Mouse (Mus musculus): ENCODE measurements around the gene Abhd14a.

DNA sequence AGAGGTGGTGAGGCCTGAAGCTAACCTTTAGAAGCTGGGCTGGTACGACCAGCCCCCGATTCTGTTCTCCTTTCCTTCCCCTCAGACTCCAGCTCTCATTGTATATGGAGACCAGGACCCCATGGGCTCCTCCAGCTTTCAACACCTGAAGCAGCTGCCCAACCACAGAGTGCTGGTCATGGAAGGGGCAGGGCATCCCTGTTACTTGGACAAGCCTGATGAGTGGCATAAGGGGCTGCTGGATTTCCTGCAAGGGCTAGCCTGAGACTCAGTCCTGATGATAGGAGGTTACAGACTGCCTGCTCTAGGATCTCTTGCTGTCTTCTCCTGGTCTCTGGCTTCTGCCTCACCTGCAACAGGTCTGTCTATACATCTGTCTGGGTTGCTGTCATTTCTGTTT lies 4.4 kb upstream of the Abhd14a start:
- TF ChIP-seq CTCF (IDR thresholded peaks at IDR 0.05) (no peak), EP300 (IDR thresholded peaks at IDR 0.05) (no peak)

Data from lung, postnatal 0 days (tissue).